Mouse (Mus musculus) stomach, embryonic 15.5 days (tissue): Measurements from ENCODE around the gene Plxdc1. TPM values are rescaled to one million over a fixed set of nuclear protein-coding genes. Genes with fewer than 3 reads are reported as not detected.

ENCODE experiments used
- ATAC-seq: fragments of 200-750 bp; cut with Nextera tagmentation; 2 replicates; pipeline ENCODE4 v1.8.0; 2017; ENCODE audit warnings: low read depth, moderate number of reproducible peaks, moderate TSS enrichment; ENCODE audit not compliant: insufficient read depth, low FRiP score
- H3K27ac ChIP-seq: fragments of 300-500 bp; sonication (generic); 2 replicates; pipeline ENCODE4 v1.5.1; 2015; ENCODE audit warnings: mild to moderate bottlenecking, inconsistent platforms
- H3K27me3 ChIP-seq: fragments of 300-500 bp; sonication (generic); replicated peaks from 2 replicates; pipeline ENCODE4 v1.6.1; 2015; ENCODE audit warnings: inconsistent platforms
- H3K36me3 ChIP-seq: fragments of 300-500 bp; sonication (generic); 2 replicates; pipeline ENCODE4 v1.6.1; 2015; ENCODE audit warnings: inconsistent platforms
- H3K4me1 ChIP-seq: fragments of 300-500 bp; sonication (generic); 2 replicates; pipeline ENCODE4 v1.6.1; 2015; ENCODE audit warnings: inconsistent platforms
- H3K4me2 ChIP-seq: fragments of 300-500 bp; sonication (generic); 2 replicates; pipeline ENCODE4 v1.6.1; 2015; ENCODE audit warnings: mild to moderate bottlenecking, inconsistent platforms
- H3K4me3 ChIP-seq: fragments of 300-500 bp; sonication (generic); replicated peaks from 2 replicates; pipeline ENCODE4 v1.5.1; 2015; ENCODE audit warnings: inconsistent platforms
- H3K9ac ChIP-seq: fragments of 300-500 bp; sonication (generic); 2 replicates; pipeline ENCODE4 v1.6.1; 2015; ENCODE audit warnings: inconsistent platforms
- H3K9me3 ChIP-seq: fragments of 300-500 bp; sonication (generic); 2 replicates; pipeline ENCODE4 v1.6.1; 2016; ENCODE audit warnings: inconsistent platforms
- WGBS: fragments of 180-500 bp; shearing (Covaris S2); methylation state at CpG from one replicate; pipeline ENCODE4 v1.1.7; 2015; 5-methylcytosine and 5-hydroxymethylcytosine counted together
- polyA plus RNA-seq: library from polyadenylated mRNA; unstranded; fragments of >200 nt; fragmentation: Nextera tagmentation; extraction: Ambion mirVana; gene quantifications from 2 replicates; pipeline ENCODE4 v1.2.1, GENCODE M21; 2015

Plxdc1 gene
- polyA plus RNA-seq, 1 experiment from 2014 or later, result 1.0 TPM

- WGBS, result 64% methylated on average over 3 of the region's 3 CpGs
- no peaks in the 10 kb centered on the region for H3K27me3 ChIP-seq
- no peak for ATAC-seq
- no peaks in the 10 kb centered on the region for H3K36me3 ChIP-seq
- no peak overlapping the region for H3K4me3 ChIP-seq
- no peaks in the 10 kb centered on the region for H3K4me1 ChIP-seq
- H3K4me2 ChIP-seq, result no peak overlapping the region
- no peak overlapping the region for H3K27ac ChIP-seq
- no peak overlapping the region for H3K9ac ChIP-seq
- H3K9me3 ChIP-seq, result no peaks in the 10 kb centered on the region
Measured at GRCm38 (mm10) chr11:97897568-97898185, 88.6 kb downstream of the Plxdc1 start.

- H3K36me3 ChIP-seq, result no peaks in the 10 kb centered on the region
- H3K4me3 ChIP-seq, result no peak overlapping the region
- no peaks in the 10 kb centered on the region for H3K4me1 ChIP-seq
- no peak overlapping the region for H3K9ac ChIP-seq
- no peaks in the 10 kb centered on the region for H3K9me3 ChIP-seq
- no peak overlapping the region for H3K4me2 ChIP-seq
- no peaks in the 10 kb centered on the region for H3K27me3 ChIP-seq
- no peak overlapping the region for H3K27ac ChIP-seq
- no peak for ATAC-seq
- 59% methylated on average over 4 of the region's 4 CpGs for WGBS
Measured at GRCm38 (mm10) chr11:97896655-97897054, 89.6 kb downstream of the Plxdc1 start.

- Histone ChIP-seq H3K27ac (no peak overlapping the region), H3K36me3 (no peaks in the 10 kb centered on the region), H3K4me1 (no peaks in the 10 kb centered on the region), H3K4me3 (no peak overlapping the region), H3K9me3 (no peaks in the 10 kb centered on the region), H3K27me3 (no peaks in the 10 kb centered on the region), H3K9ac (no peak overlapping the region), H3K4me2 (no peak overlapping the region)
- whole genome bisulfite sequencing, result 72% methylated on average over 5 of the region's 5 CpGs
- ATAC-seq, result no peak
Measured at GRCm38 (mm10) chr11:97891821-97892220, 94.4 kb downstream of the Plxdc1 start.

DNA sequence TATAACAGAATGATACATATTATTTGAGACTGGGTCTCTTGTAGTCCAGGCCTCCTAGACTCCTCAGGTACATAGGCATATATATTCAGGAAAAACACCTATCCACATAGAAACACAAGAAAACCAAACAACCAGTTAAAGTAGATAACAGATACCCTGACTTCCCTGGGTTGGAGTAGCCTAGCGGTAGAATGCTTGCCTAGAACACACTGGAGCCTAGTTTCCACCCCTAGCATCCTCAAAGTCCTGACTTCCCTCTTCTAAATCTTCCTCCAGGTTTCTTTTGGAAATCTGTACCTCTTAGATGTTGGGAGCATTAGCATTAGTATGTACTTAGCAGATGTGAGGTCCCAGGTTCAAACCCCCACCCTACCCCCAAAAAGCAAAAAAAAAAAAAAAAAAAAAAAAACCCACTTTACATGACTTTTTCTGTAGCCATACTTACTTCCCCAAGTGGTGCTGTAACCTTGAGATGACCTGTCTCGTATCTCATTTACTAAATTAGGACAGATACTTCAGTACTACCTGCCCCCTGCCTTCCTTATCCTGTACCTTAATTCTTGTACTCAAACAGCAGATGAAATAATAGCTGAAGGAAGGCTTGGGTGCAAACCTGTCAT, 100.8 kb downstream of the Plxdc1 start:
- H3K27ac ChIP-seq, result no peak overlapping the region
- no peak overlapping the region for H3K4me2 ChIP-seq
- WGBS, result 92% methylated on average over 2 of the region's 2 CpGs

DNA sequence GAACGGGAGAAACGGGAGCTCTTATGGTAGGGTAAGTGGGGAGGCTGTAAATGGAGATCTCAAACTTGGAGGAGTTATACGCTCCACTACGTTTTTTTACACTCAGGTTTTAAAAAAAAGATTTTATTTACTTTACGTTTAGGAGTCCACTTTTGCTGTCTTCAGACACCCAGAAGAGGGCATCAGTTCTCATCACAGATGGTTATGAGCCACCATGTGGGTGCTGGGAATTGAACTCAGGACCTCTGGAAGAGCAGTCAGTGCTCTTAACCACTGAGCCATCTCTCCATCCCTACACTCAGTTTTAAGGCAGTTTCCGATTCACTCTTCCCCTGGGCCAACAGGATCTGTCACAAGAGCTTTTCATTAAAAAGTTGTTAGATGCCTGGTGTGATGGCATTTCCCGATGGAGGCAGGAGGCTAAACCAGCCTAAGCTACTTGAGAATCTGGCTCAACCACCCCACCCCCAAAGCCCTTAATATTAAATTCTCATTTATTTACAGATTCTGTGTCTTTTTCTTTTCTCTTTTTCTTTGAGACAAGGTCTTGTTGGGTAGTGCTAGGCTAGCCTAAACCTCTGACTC, 101.6 kb downstream of the Plxdc1 start:
- Histone ChIP-seq H3K4me2 (peak overlapping the region; percentile 68), H3K27me3 (no peaks in the 10 kb centered on the region), H3K36me3 (no peaks in the 10 kb centered on the region), H3K4me1 (no peaks in the 10 kb centered on the region), H3K9me3 (no peaks in the 10 kb centered on the region), H3K27ac (peak overlapping the region; percentile 80), H3K4me3 (peak overlapping the region; percentile 57), H3K9ac (no peak overlapping the region)
- 24% methylated on average over 7 of the region's 7 CpGs for WGBS
- no peak for ATAC-seq

More for the DNA sequence above, 100.8 kb downstream of the Plxdc1 start:
- Histone ChIP-seq H3K9me3 (no peaks in the 10 kb centered on the region), H3K9ac (no peak overlapping the region), H3K27me3 (no peaks in the 10 kb centered on the region), H3K4me3 (no peak overlapping the region), H3K4me1 (no peaks in the 10 kb centered on the region), H3K36me3 (no peaks in the 10 kb centered on the region)
- ATAC-seq, result no peak

GRCm38 (mm10) chr11:97883918-97884600, 102.2 kb downstream of the Plxdc1 start, which contains the start of gene Fbxo47:
Fbxo47 (minus strand) TSS chr11:97884154.
- Histone ChIP-seq H3K4me1 (no peaks in the 10 kb centered on the region), H3K4me2 (peak within 1 kb of the TSS; percentile 68), H3K9ac (no peak within 1 kb of the TSS), H3K27ac (peak within 1 kb of the TSS; percentile 93), H3K36me3 (no peaks in the 10 kb centered on the region), H3K27me3 (no peaks in the 10 kb centered on the region), H3K4me3 (peak within 1 kb of the TSS; percentile 57), H3K9me3 (no peaks in the 10 kb centered on the region)
- WGBS, result under 1% methylated on average over 37 of the region's 37 CpGs
- ATAC-seq, result peak; percentile 94

DNA sequence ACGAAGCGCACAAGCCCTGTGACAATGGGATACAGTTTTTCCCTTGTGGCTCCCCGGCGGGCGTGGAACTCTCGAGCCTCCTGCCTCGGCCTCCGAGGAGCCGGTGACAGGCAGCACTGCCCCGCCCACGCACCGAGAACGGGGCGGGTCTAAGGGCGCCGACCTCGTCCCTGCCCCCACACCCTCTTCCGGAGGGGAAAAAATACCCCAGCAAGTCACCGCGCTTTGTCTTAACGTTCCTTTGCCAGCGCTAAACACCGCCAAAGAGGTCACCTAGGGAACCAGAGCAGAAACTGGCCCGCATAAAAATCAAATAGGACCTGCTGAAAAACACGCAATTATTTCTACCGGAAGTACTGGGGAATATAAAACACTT, 102.7 kb downstream of the Plxdc1 start:
- Histone ChIP-seq H3K4me1 (no peaks in the 10 kb centered on the region), H3K4me2 (peak overlapping the region; percentile 68), H3K9me3 (no peaks in the 10 kb centered on the region), H3K27ac (peak overlapping the region; percentile 93), H3K36me3 (no peaks in the 10 kb centered on the region), H3K27me3 (no peaks in the 10 kb centered on the region), H3K4me3 (peak overlapping the region; percentile 57), H3K9ac (no peak overlapping the region)
- peak; percentile 57 for ATAC-seq
- WGBS, result 5% methylated on average over 26 of the region's 26 CpGs

DNA sequence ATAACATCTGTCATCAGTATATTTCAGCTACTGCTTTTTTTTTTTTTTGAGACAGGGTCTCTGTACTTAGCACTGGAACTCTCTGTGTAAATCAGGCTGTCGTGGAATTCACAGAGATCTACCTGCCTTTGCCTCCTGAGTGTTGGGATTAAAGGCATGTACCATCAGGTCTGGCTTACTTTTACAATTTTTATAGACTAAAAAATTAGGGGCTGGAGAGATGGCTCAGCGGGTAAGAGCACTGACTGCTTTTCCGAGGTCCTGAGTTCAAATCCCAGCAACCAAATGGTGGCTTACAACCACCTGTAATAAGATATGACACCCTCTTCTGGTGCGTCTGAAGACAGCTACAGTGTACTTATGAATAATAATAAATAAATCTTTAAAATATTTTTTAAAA, 105.9 kb downstream of the Plxdc1 start:
- no peaks in the 10 kb centered on the region for H3K36me3 ChIP-seq
- H3K27ac ChIP-seq, result no peak overlapping the region
- WGBS, result 93% methylated on average over 4 of the region's 4 CpGs
- no peak for ATAC-seq
- no peaks in the 10 kb centered on the region for H3K27me3 ChIP-seq
- H3K4me2 ChIP-seq, result no peak overlapping the region
- no peaks in the 10 kb centered on the region for H3K9me3 ChIP-seq
- no peak overlapping the region for H3K4me3 ChIP-seq
- H3K4me1 ChIP-seq, result no peaks in the 10 kb centered on the region
- H3K9ac ChIP-seq, result no peak overlapping the region

GRCm38 (mm10) chr11:97877341-97877740, 108.9 kb downstream of the Plxdc1 start:
- H3K36me3 ChIP-seq, result no peaks in the 10 kb centered on the region
- no peak for ATAC-seq
- no peak overlapping the region for H3K27ac ChIP-seq
- H3K4me1 ChIP-seq, result no peaks in the 10 kb centered on the region
- H3K4me2 ChIP-seq, result no peak overlapping the region
- H3K9ac ChIP-seq, result no peak overlapping the region
- H3K27me3 ChIP-seq, result no peaks in the 10 kb centered on the region
- no peaks in the 10 kb centered on the region for H3K9me3 ChIP-seq
- no peak overlapping the region for H3K4me3 ChIP-seq
- WGBS, result 75% methylated on average over 2 of the region's 2 CpGs

- Histone ChIP-seq H3K9me3 (no peaks in the 10 kb centered on the region), H3K27me3 (no peaks in the 10 kb centered on the region), H3K36me3 (no peaks in the 10 kb centered on the region), H3K27ac (no peak overlapping the region), H3K9ac (no peak overlapping the region), H3K4me3 (no peak overlapping the region), H3K4me1 (no peaks in the 10 kb centered on the region), H3K4me2 (no peak overlapping the region)
- 83% methylated on average over 1 of the region's 1 CpGs for WGBS
- ATAC-seq, result no peak
Measured at GRCm38 (mm10) chr11:97874396-97874795, 111.8 kb downstream of the Plxdc1 start.
